Mouse (Mus musculus): ENCODE data around the gene Gm340.

DNA sequence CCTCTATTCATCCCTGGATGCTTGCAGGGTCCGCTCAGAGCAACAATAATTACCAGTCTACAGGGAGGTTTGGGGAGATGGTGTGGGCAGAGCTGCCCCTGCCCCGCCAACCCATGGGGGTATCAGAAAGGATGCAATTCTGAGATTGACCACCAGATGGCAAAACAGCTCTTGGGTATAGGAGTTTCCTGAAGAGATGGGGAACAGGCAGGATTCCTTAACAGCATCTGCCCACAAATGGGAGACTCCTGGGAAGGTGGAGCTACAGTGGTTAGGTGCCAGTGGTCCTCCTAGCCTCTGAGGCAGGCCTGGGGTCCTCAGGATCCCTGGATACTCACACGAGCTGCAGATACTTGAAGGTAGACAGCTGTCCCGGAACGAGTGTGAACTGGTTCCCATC lies 47.4 kb downstream of the Gm340 start:
- TF ChIP-seq POLR2A (IDR thresholded peaks at IDR 0.05; ENCODE audit: borderline replicate concordance, extremely low read depth, insufficient read depth, insufficient read length, poor library complexity, severe bottlenecking) (no peak), CTCF (IDR thresholded peaks at IDR 0.05; ENCODE audit: borderline replicate concordance, extremely low read depth, insufficient read depth, insufficient read length) (peak; percentile 80)

Data from brain, embryonic 14.5 days (tissue).